Mouse (Mus musculus): Measurements from ENCODE around the gene Sult2a7. TPM values are rescaled to one million over a fixed set of nuclear protein-coding genes. Genes with fewer than 3 reads are reported as not detected.

Gene Sult2a7
- polyA plus RNA-seq (2012; ENCODE audit: insufficient read depth, insufficient read length, missing spikeins) = not detected in 2 replicates

DNA sequence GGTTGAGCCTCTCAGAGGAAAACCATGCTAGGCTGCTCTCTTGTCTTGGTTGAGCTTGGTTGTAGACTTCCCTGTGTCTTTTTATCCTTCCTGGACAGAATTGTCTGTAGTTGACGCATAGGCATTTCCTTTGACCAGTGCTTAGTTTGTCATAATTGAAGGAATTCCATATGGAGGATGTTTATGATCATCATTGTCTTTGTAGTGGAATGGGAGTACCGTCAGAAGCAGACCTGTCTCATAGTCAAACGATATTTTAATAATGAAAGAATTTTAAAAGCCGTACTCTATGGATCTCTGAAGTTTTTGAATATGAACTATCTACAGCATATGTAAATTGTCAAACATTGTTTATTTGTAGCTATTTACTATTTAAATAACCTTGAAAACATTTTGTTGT lies at the start of gene Sult2a7:
TSS of gene Sult2a7 (minus strand) at position 101 of the 400 bp plus-strand sequence.
- Histone ChIP-seq H3K4me1 (ENCODE audit: control insufficient read depth, insufficient read depth, low read length) (no peaks in the 10 kb centered on the region), H3K27ac (ENCODE audit: insufficient read depth, low read depth, low read length) (no peak within 1 kb of the TSS), H3K4me3 (ENCODE audit: insufficient read depth, low read length) (no peak within 1 kb of the TSS)
- TF ChIP-seq CTCF (IDR thresholded peaks at IDR 0.05; ENCODE audit: low read depth, low read length) = no peak

DNA sequence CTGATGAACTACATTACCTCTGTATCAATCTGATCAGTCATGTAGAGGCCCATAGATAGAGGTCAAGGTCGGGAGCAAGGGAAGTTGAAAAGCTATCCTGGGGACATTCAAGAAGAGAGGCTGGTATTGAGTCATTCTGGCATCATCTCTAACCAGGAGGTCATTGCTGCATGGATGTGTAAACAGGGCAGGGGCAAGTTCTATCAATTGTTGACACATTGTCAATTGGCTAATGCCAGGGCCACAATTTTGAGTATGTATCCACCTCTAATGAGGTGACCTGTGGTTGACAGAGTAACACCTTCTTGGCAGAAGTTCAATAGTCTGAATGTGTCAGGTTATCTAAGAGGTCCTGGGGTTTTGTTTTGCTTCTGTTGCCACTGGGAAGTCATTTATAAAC lies 31.2 kb upstream of the Sult2a7 start:
- TF ChIP-seq POLR2A (IDR thresholded peaks at IDR 0.05; ENCODE audit: borderline replicate concordance, low read depth, low read length) = no peak
- TF ChIP-seq CTCF (IDR thresholded peaks at IDR 0.05; ENCODE audit: low read depth, low read length) = no peak
- Histone ChIP-seq H3K4me3 (ENCODE audit: insufficient read depth, low read length) (no peak overlapping the region), H3K27ac (ENCODE audit: insufficient read depth, low read depth, low read length) (no peak overlapping the region), H3K4me1 (ENCODE audit: control insufficient read depth, insufficient read depth, low read length) (peaks cover 5% of the 10 kb centered on the region; the same call in 1 of the 2 replicates)

DNA sequence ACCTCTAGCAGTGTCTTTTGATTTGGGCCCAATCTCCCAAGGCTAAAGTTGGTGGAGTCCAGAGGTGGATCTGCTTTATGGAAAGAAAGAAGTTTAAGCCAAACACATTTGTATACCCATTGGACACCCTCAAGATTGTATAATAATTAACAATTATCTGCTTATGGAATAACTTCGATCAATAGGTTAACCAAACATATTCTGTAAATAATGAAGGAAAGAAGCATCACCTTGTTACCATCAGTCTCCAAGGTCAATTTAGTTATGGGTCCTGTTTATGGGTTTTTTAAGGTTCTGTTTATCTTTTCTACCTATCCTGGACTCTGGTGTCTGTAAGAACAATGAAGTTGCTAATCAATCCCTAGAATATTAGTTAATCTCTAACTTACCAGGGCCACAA lies 28.6 kb upstream of the Sult2a7 start:
- Histone ChIP-seq H3K27ac (ENCODE audit: insufficient read depth, low read depth, low read length) (no peak overlapping the region), H3K4me3 (ENCODE audit: insufficient read depth, low read length) (no peak overlapping the region), H3K4me1 (ENCODE audit: control insufficient read depth, insufficient read depth, low read length) (peaks cover 4% of the 10 kb centered on the region; the same call in 1 of the 2 replicates)
- TF ChIP-seq CTCF (IDR thresholded peaks at IDR 0.05; ENCODE audit: low read depth, low read length) (no peak), POLR2A (IDR thresholded peaks at IDR 0.05; ENCODE audit: borderline replicate concordance, low read depth, low read length) (no peak)

DNA sequence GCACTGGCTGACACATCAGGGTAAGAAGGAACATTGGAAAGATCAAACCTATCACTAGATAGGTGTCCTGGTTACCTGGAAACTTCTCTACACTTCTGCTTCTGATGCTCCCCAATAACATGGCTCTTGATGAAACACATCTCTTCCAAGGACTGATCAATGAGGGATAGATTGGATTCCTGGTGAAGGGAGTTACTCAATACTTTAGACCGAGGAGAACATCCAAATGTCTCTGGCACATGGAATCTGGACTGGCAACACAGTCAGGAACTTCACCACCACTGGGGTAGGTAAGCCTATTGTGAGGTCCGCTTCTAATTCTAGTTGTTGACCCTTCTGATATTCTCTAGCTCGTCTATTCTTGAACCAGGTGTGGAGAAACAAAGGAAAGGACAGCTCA lies 24.3 kb upstream of the Sult2a7 start:
- Histone ChIP-seq H3K27ac (ENCODE audit: insufficient read depth, low read depth, low read length) (no peak overlapping the region), H3K4me1 (ENCODE audit: control insufficient read depth, insufficient read depth, low read length) (peaks cover 5% of the 10 kb centered on the region), H3K4me3 (ENCODE audit: insufficient read depth, low read length) (no peak overlapping the region)
- TF ChIP-seq CTCF (IDR thresholded peaks at IDR 0.05; ENCODE audit: low read depth, low read length) (no peak), POLR2A (IDR thresholded peaks at IDR 0.05; ENCODE audit: borderline replicate concordance, low read depth, low read length) (no peak)

DNA sequence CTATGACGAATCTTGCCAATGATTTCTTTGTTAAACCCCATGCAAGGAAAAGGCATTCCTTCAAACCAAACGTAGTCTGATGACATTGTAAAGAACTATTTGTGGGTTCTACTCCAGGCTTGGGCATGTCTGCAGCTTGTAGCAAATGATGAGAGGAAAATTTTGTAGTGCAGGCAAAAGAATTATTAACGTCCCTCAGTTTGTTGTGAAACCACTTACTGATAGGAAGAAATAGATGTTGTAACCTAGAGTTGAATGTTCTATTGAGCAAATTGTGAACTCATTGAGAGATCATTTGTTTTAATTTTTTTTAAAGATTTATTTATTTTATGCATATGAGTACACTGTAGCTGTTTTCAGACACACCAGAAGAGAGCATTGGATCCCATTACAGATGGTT lies 1.1 kb downstream of the Sult2a7 start:
- no peak overlapping the region for H3K27ac ChIP-seq (ENCODE audit: insufficient read depth, low read depth, low read length)
- no peak overlapping the region for H3K4me3 ChIP-seq (ENCODE audit: insufficient read depth, low read length)
- no peak for TF ChIP-seq POLR2A (IDR thresholded peaks at IDR 0.05; ENCODE audit: borderline replicate concordance, low read depth, low read length)
- no peak for TF ChIP-seq CTCF (IDR thresholded peaks at IDR 0.05; ENCODE audit: low read depth, low read length)
- no peaks in the 10 kb centered on the region for H3K4me1 ChIP-seq (ENCODE audit: control insufficient read depth, insufficient read depth, low read length)

DNA sequence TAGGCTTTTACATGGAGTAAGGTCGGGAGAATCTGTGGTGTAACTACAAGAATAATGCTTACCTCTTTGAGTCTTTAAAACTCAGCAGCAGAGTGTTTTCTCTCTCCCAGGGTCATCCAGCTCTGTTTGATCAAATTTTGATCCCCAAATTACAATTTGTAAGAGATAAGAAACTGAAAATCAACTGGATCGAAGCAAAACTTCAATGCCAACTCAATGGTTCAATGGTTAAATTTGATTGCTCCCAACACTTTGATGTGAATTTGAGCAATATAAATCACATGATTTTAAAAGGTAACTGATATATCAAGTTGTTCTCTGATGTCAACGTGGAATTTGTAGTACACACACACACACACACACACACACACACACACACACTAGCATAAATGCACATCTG lies 47.5 kb downstream of the Sult2a7 start, which contains the start of gene Sult2a8:
TSS of gene Sult2a8 (minus strand) at position 236 of the 400 bp plus-strand sequence.
- TF ChIP-seq POLR2A (IDR thresholded peaks at IDR 0.05; ENCODE audit: borderline replicate concordance, low read depth, low read length) = no peak
- TF ChIP-seq CTCF (IDR thresholded peaks at IDR 0.05; ENCODE audit: low read depth, low read length) = no peak
- Histone ChIP-seq H3K27ac (ENCODE audit: insufficient read depth, low read depth, low read length) (no peak within 1 kb of the TSS), H3K4me1 (ENCODE audit: control insufficient read depth, insufficient read depth, low read length) (no peaks in the 10 kb centered on the region), H3K4me3 (ENCODE audit: insufficient read depth, low read length) (no peak within 1 kb of the TSS)

DNA sequence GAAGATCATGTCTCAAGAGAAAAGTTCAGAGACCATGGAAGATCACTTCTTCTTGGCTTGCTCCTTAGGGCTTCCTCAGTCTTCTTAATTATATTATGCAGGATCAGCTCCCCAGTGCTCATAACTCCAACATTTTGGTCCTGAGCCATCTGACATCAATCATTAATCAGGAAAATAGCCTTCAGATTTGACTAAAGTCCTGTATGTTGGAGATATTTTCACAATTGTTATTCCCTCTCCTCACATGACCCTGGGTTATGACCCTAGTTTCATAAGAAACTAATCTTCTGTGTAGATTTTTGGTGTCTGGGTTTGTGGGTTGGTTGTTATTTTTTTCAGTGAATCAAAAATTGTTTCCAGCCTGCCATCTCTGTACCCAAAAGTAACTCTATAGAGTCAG lies 54.4 kb downstream of the Sult2a7 start:
- Histone ChIP-seq H3K27ac (ENCODE audit: insufficient read depth, low read depth, low read length) (no peak overlapping the region), H3K4me1 (ENCODE audit: control insufficient read depth, insufficient read depth, low read length) (no peaks in the 10 kb centered on the region), H3K4me3 (ENCODE audit: insufficient read depth, low read length) (no peak overlapping the region)
- TF ChIP-seq CTCF (IDR thresholded peaks at IDR 0.05; ENCODE audit: low read depth, low read length) = no peak
- TF ChIP-seq POLR2A (IDR thresholded peaks at IDR 0.05; ENCODE audit: borderline replicate concordance, low read depth, low read length) = no peak

DNA sequence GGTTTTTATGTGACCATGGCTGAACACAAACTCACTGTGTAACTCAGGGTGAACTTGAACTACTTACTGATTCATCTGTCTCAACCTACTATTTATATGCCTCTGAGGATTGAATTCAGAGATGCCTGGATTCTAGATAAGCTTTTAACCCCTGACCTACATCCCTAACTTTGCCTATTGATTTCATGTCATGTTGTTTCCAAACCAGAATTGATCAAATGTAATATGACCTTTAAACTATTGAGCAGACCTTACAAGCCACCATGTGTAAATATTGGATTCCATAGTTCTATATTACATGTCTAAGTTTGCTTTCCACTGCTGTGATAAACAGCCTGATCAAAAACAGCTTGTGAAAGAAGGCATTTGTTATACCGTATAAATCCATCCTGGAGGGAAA lies 55.5 kb downstream of the Sult2a7 start:
- Histone ChIP-seq H3K4me3 (ENCODE audit: insufficient read depth, low read length) (no peak overlapping the region), H3K27ac (ENCODE audit: insufficient read depth, low read depth, low read length) (no peak overlapping the region), H3K4me1 (ENCODE audit: control insufficient read depth, insufficient read depth, low read length) (no peaks in the 10 kb centered on the region)
- no peak for TF ChIP-seq CTCF (IDR thresholded peaks at IDR 0.05; ENCODE audit: low read depth, low read length)
- no peak for TF ChIP-seq POLR2A (IDR thresholded peaks at IDR 0.05; ENCODE audit: borderline replicate concordance, low read depth, low read length)

DNA sequence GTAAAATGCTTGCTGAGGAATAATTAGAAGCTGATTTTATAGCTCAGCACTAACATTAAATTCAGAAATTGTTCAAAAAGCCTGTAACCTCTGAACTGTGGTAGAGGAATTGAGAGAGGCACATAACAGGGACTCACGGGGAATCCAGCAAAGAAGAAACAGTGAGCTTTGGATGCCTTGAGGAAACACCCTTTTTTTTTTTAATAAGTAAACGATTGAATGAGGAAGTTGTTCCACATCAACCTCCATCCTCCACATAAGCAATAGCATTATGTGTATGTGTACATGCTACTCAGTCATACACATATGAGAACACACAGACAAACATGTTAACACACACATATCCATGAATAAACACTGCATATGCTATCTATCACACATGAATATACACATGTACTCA lies 56.0 kb downstream of the Sult2a7 start:
- Histone ChIP-seq H3K4me1 (ENCODE audit: control insufficient read depth, insufficient read depth, low read length) (no peaks in the 10 kb centered on the region), H3K27ac (ENCODE audit: insufficient read depth, low read depth, low read length) (no peak overlapping the region), H3K4me3 (ENCODE audit: insufficient read depth, low read length) (no peak overlapping the region)
- TF ChIP-seq POLR2A (IDR thresholded peaks at IDR 0.05; ENCODE audit: borderline replicate concordance, low read depth, low read length) (no peak), CTCF (IDR thresholded peaks at IDR 0.05; ENCODE audit: low read depth, low read length) (no peak)

Other genes with a start within 250 kb of the Sult2a7 start
- gene Sult2a6, start 239.4 kb downstream of the Sult2a7 start, polyA plus RNA-seq (2012; ENCODE audit: insufficient read depth, insufficient read length, missing spikeins) = not detected in 2 replicates
- not detected in 2 replicates for gene Obox8, start 160.7 kb downstream of the Sult2a7 start, polyA plus RNA-seq (2012; ENCODE audit: insufficient read depth, insufficient read length, missing spikeins)
- not detected in 2 replicates for gene Sult2a8, start 47.5 kb downstream of the Sult2a7 start, polyA plus RNA-seq (2012; ENCODE audit: insufficient read depth, insufficient read length, missing spikeins)
- not detected in 2 replicates for gene Vmn1r90, start 69.3 kb upstream of the Sult2a7 start, polyA plus RNA-seq (2012; ENCODE audit: insufficient read depth, insufficient read length, missing spikeins)
- not detected in 2 replicates for gene Obox7, start 165.3 kb upstream of the Sult2a7 start, polyA plus RNA-seq (2012; ENCODE audit: insufficient read depth, insufficient read length, missing spikeins)